Mouse (Mus musculus) forebrain, embryonic 10.5 days (tissue): Measurements from ENCODE around the gene Scimp. TPM values are rescaled to one million over a fixed set of nuclear protein-coding genes. Genes with fewer than 3 reads are reported as not detected.

Experiments used
- DNase-seq: peaks from one replicate; pipeline ENCODE4 v3.0.0-alpha.2; 2017; ENCODE audit warnings: low spot score; ENCODE audit errors: extremely low spot score
- H3K27ac ChIP-seq: fragments of 300-500 bp; sonication (generic); 2 replicates; pipeline ENCODE4 v1.5.1; 2016; ENCODE audit warnings: mild to moderate bottlenecking
- H3K27me3 ChIP-seq: fragments of 300-500 bp; sonication (generic); 2 replicates; pipeline ENCODE4 v1.6.1; 2016; ENCODE audit warnings: mild to moderate bottlenecking; ENCODE audit not compliant: poor library complexity, severe bottlenecking
- H3K36me3 ChIP-seq: fragments of 300-500 bp; sonication (generic); replicated peaks from 2 replicates; pipeline ENCODE4 v1.6.1; 2016; ENCODE audit warnings: mild to moderate bottlenecking, moderate library complexity
- H3K4me1 ChIP-seq: fragments of 300-500 bp; sonication (generic); 2 replicates; pipeline ENCODE4 v1.6.1; 2016
- H3K4me3 ChIP-seq: fragments of 300-500 bp; sonication (generic); 2 replicates; pipeline ENCODE4 v1.5.1; 2016; ENCODE audit warnings: mild to moderate bottlenecking, moderate library complexity
- H3K9me3 ChIP-seq: fragments of 300-500 bp; sonication (generic); 2 replicates; pipeline ENCODE4 v1.6.1; 2016; ENCODE audit warnings: mild to moderate bottlenecking, moderate library complexity
- WGBS: fragments of 180-500 bp; shearing (Covaris S2); methylation state at CpG from one replicate; pipeline ENCODE4 v1.1.7; 2016; 5-methylcytosine and 5-hydroxymethylcytosine counted together
- microRNA-seq: library from miRNA; unstranded; fragments of <30 nt; microRNA quantifications from one replicate; pipeline ENCODE4, GENCODE M21; 2017
- polyA plus RNA-seq: library from polyadenylated mRNA; unstranded; fragments of >200 nt; fragmentation: Nextera tagmentation; extraction: Ambion mirVana; gene quantifications from 2 replicates; pipeline ENCODE4 v1.2.1, GENCODE M21; 2016

Gene Scimp
- polyA plus RNA-seq, 1 experiment from 2014 or later, result not detected

DNA sequence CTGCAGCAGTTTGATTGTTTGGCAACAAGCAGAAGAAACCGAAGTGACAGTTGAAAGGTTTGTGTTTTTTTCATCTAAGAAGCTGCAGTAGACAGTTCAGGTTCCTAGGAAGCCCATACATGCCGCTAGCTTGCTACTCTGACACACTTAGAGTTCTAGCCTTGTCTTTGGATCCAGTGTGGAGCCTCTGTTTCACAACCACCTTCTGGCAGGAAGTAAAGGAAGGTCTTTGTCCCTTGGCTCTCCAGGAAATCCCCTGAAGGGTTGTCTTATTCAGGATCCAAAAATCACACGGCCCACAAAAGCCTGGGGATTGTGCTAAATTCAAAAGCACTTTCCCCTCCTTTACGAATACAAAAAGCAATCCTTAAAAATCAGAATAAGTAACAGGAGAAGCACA lies 57.9 kb downstream of the Scimp start:
- H3K27ac ChIP-seq, result no peak overlapping the region
- peaks cover 12% of the 10 kb centered on the region for H3K4me1 ChIP-seq
- WGBS, result 55% methylated on average over 4 of the region's 4 CpGs
- no peak overlapping the region for H3K4me3 ChIP-seq
- H3K36me3 ChIP-seq, result no peaks in the 10 kb centered on the region
- DNase-seq, result no peak
- H3K9me3 ChIP-seq, result no peaks in the 10 kb centered on the region
- H3K27me3 ChIP-seq, result 0 out of 2 replicates have a peak, but pooled peaks cover 3% of the 10 kb centered on the region

GRCm38 (mm10) chr11:70753146-70753545 lies 59.2 kb downstream of the Scimp start:
- Histone ChIP-seq H3K4me3 (no peak overlapping the region), H3K9me3 (0 out of 2 replicates have a peak, but pooled peaks cover 3% of the 10 kb centered on the region), H3K4me1 (peaks cover 12% of the 10 kb centered on the region), H3K27me3 (0 out of 2 replicates have a peak, but pooled peaks cover 3% of the 10 kb centered on the region), H3K27ac (no peak overlapping the region), H3K36me3 (no peaks in the 10 kb centered on the region)
- no peak for DNase-seq
- 92% methylated on average over 10 of the region's 10 CpGs for WGBS

- no peak for DNase-seq
- Histone ChIP-seq H3K4me1 (peaks cover 12% of the 10 kb centered on the region), H3K27me3 (0 out of 2 replicates have a peak, but pooled peaks cover 3% of the 10 kb centered on the region), H3K4me3 (no peak overlapping the region), H3K36me3 (no peaks in the 10 kb centered on the region), H3K27ac (no peak overlapping the region), H3K9me3 (0 out of 2 replicates have a peak, but pooled peaks cover 3% of the 10 kb centered on the region)
- WGBS, result 86% methylated on average over 4 of the region's 4 CpGs
Measured at GRCm38 (mm10) chr11:70752337-70753017, 59.9 kb downstream of the Scimp start.

- no peaks in the 10 kb centered on the region for H3K4me1 ChIP-seq
- H3K27ac ChIP-seq, result no peak overlapping the region
- no peak overlapping the region for H3K4me3 ChIP-seq
- 90% methylated on average over 4 of the region's 4 CpGs for WGBS
- H3K27me3 ChIP-seq, result no peaks in the 10 kb centered on the region
- DNase-seq, result no peak
- H3K9me3 ChIP-seq, result 0 out of 2 replicates have a peak, but pooled peaks cover 3% of the 10 kb centered on the region
- H3K36me3 ChIP-seq, result no peaks in the 10 kb centered on the region
Measured at GRCm38 (mm10) chr11:70747876-70748545, 64.4 kb downstream of the Scimp start.

DNA sequence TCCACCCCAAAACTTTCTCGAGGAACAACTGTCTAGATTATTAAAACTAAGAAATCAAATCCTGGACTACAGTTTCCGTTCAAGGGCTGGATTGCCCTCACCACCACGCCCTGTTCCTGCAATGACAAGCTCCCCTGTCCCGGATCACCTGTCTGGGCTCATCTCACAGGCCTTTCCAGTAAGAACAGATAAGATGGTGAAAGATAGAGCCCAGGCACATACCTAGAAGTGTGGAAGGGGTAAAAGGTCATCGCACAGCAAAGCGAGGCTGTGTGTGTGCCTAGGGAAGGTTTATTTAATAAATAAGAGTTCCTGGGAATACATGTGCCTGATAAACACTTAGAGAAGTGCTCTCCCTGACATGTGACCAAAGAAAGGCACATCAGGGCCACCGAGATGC lies 66.8 kb downstream of the Scimp start:
- Histone ChIP-seq H3K36me3 (no peaks in the 10 kb centered on the region), H3K27ac (no peak overlapping the region), H3K9me3 (0 out of 2 replicates have a peak, but pooled peaks cover 3% of the 10 kb centered on the region), H3K4me3 (no peak overlapping the region), H3K27me3 (no peaks in the 10 kb centered on the region), H3K4me1 (no peaks in the 10 kb centered on the region)
- DNase-seq, result no peak
- WGBS, result 86% methylated on average over 7 of the region's 7 CpGs

- no peak overlapping the region for H3K27ac ChIP-seq
- 87% methylated on average over 12 of the region's 12 CpGs for WGBS
Measured at GRCm38 (mm10) chr11:70742581-70743459, 69.6 kb downstream of the Scimp start.

GRCm38 (mm10) chr11:70742117-70742516 lies 70.3 kb downstream of the Scimp start:
- H3K4me1 ChIP-seq, result peaks cover 4% of the 10 kb centered on the region; the same call in 1 of the 2 replicates
- no peak overlapping the region for H3K4me3 ChIP-seq
- no peaks in the 10 kb centered on the region for H3K36me3 ChIP-seq
- H3K27ac ChIP-seq, result no peak overlapping the region
- no peak for DNase-seq
- no peaks in the 10 kb centered on the region for H3K9me3 ChIP-seq
- H3K27me3 ChIP-seq, result no peaks in the 10 kb centered on the region
- 91% methylated on average over 7 of the region's 7 CpGs for WGBS

More at GRCm38 (mm10) chr11:70742581-70743459, 69.6 kb downstream of the Scimp start:
- DNase-seq, result no peak
- Histone ChIP-seq H3K4me1 (peaks cover 4% of the 10 kb centered on the region; the same call in 1 of the 2 replicates), H3K27me3 (no peaks in the 10 kb centered on the region), H3K4me3 (no peak overlapping the region), H3K9me3 (no peaks in the 10 kb centered on the region), H3K36me3 (no peaks in the 10 kb centered on the region)

GRCm38 (mm10) chr11:70741603-70742002 lies 70.8 kb downstream of the Scimp start:
- peaks cover 4% of the 10 kb centered on the region; the same call in 1 of the 2 replicates for H3K4me1 ChIP-seq
- no peaks in the 10 kb centered on the region for H3K9me3 ChIP-seq
- H3K36me3 ChIP-seq, result no peaks in the 10 kb centered on the region
- no peaks in the 10 kb centered on the region for H3K27me3 ChIP-seq
- DNase-seq, result no peak
- no peak overlapping the region for H3K4me3 ChIP-seq
- H3K27ac ChIP-seq, result no peak overlapping the region
- 91% methylated on average over 3 of the region's 3 CpGs for WGBS

Small RNAs within 50 kb of the gene (microRNA-seq; reads per million reads assigned to microRNA genes)
- gene Gm22760, result not detected

Other genes with a start within 250 kb of the Scimp start
- 12.5 and 12.7 TPM in 2 replicates for gene Mink1, start 249.7 kb downstream of the Scimp start, polyA plus RNA-seq
- not detected in 2 replicates for gene 4930544D05Rik, start 196.7 kb downstream of the Scimp start, polyA plus RNA-seq
- not detected in 2 replicates for gene Chrne, start 193.4 kb downstream of the Scimp start, polyA plus RNA-seq
- 0.56 and 1.00 TPM in 2 replicates for gene Gp1ba, start 173.5 kb downstream of the Scimp start, polyA plus RNA-seq
- gene Rnf167, start 165.4 kb downstream of the Scimp start, polyA plus RNA-seq, result 71.3 and 79.9 TPM in 2 replicates
- gene Slc25a11, start 165.1 kb downstream of the Scimp start, polyA plus RNA-seq, result 138 TPM in 2 replicates
- 1,843 and 1,871 TPM in 2 replicates for gene Pfn1, start 157.9 kb downstream of the Scimp start, polyA plus RNA-seq
- gene Eno3, start 155.4 kb downstream of the Scimp start, polyA plus RNA-seq, result 33.4 and 44.7 TPM in 2 replicates
- 176 and 181 TPM in 2 replicates for gene Spag7, start 143.2 kb downstream of the Scimp start, polyA plus RNA-seq
- 7.4 and 9.1 TPM in 2 replicates for gene Camta2, start 124.5 kb downstream of the Scimp start, polyA plus RNA-seq
- gene Inca1, start 112.4 kb downstream of the Scimp start, polyA plus RNA-seq, result 0.63 and 1.1 TPM in 2 replicates
- gene Kif1c, start 112.0 kb downstream of the Scimp start, polyA plus RNA-seq, result 1.5 and 1.8 TPM in 2 replicates
- gene Zfp3, start 48.4 kb downstream of the Scimp start, polyA plus RNA-seq, result 7.4 and 7.5 TPM in 2 replicates
- 33.2 and 37.9 TPM in 2 replicates for gene Rabep1, start 32.2 kb upstream of the Scimp start, polyA plus RNA-seq
- gene Nup88, start 157.4 kb upstream of the Scimp start, polyA plus RNA-seq, result 150 and 155 TPM in 2 replicates
- 83.8 and 93.9 TPM in 2 replicates for gene Rpain, start 157.6 kb upstream of the Scimp start, polyA plus RNA-seq
- gene C1qbp, start 170.4 kb upstream of the Scimp start, polyA plus RNA-seq, result 366 and 369 TPM in 2 replicates
- gene Dhx33, start 191.9 kb upstream of the Scimp start, polyA plus RNA-seq, result 27.5 and 28.6 TPM in 2 replicates
- 67.8 and 73.9 TPM in 2 replicates for gene Mis12, start 207.0 kb upstream of the Scimp start, polyA plus RNA-seq
- 32.4 and 42.5 TPM in 2 replicates for gene Derl2, start 207.3 kb upstream of the Scimp start, polyA plus RNA-seq
- 105 and 112 TPM in 2 replicates for gene 6330403K07Rik, start 220.9 kb upstream of the Scimp start, polyA plus RNA-seq